Comparison of ENCODE assay signal across 13 mouse cellular contexts in genomic region chr4:126495942-126496790, GRCm38 (mm10). TPM values are rescaled to one million over a fixed set of nuclear protein-coding genes. Genes with fewer than 3 reads are reported as not detected.
A peak's percentile ranks its signal among the peaks of the same experiment; 100 is the strongest.
DNase-seq lines count a peak whose midpoint lies in the region; ATAC-seq and TF ChIP-seq lines count a peak whose summit lies in the region.
"Had no signal": no experiment of that assay in that cellular context is flagged by ENCODE, and none has a peak within 500 bp of the region (broad histone marks: within the 10 kb centered on the region; RNA-seq: fewer than 3 reads in every experiment).

No protein-coding gene starts in this region.

- H3K4me1 ChIP-seq in embryonic fibroblast, embryonic 13.5 days (ENCODE audit: control insufficient read depth, insufficient read depth, low read length) = no peaks in the 10 kb centered on the region
- H3K4me1 ChIP-seq: limb, embryonic 12.5 days; midbrain, embryonic 13.5 days had no signal

- H3K27ac ChIP-seq in embryonic fibroblast, embryonic 13.5 days (ENCODE audit: insufficient read depth, low read length) = peak overlapping the region; percentile 70
- H3K27ac ChIP-seq: limb, embryonic 12.5 days; midbrain, embryonic 13.5 days had no signal

- no peak for TF ChIP-seq POLR2A in embryonic fibroblast, embryonic 13.5 days (IDR thresholded peaks at IDR 0.05; ENCODE audit: low read depth, low read length)

- peak; percentile 17 for DNase-seq in kidney, adult 9 months
- no peak for DNase-seq in kidney, adult 8-10 months
- peak; percentile 5 for DNase-seq in adipocyte (ENCODE audit: low spot score)
- DNase-seq in lung, postnatal 36 days = peak; percentile 43
- DNase-seq in layer of hippocampus, postnatal 10 days (ENCODE audit: low spot score in 2 of 2) = no peak
- DNase-seq: cerebellum, adult 11 months; gastrocnemius, postnatal 25 days; heart, postnatal 4 days; thymus, adult 2 months had no signal

- no peak overlapping the region for H3K4me3 ChIP-seq in embryonic fibroblast, embryonic 13.5 days (ENCODE audit: insufficient read depth, low read length)
- H3K4me3 ChIP-seq: limb, embryonic 12.5 days; midbrain, embryonic 13.5 days had no signal

- no peak; the same call in 1 of the 2 replicates for ATAC-seq in frontal cortex, adult (ENCODE audit: low TSS enrichment)
- ATAC-seq: midbrain, embryonic 13.5 days had no signal

- no peak for TF ChIP-seq CTCF in embryonic fibroblast, embryonic 13.5 days (IDR thresholded peaks at IDR 0.05; ENCODE audit: borderline replicate concordance, insufficient read depth, low read length)

RNA-seq across cellular contexts. Expression of gene Ago1, which starts 27.8 kb away (rescaled TPM):
- polyA plus RNA-seq in embryonic fibroblast, embryonic 13.5 days (2011; ENCODE audit: insufficient read length, low read depth, missing spikeins) = 26.6 and 27.0 TPM in 2 replicates
- 10 to 100 TPM; 80.6 to 83.2 TPM for total RNA-seq in layer of hippocampus, postnatal 10 days (2021)

RNA-seq across cellular contexts. Expression of gene Ago4, which starts 37.1 kb away (rescaled TPM):
- polyA plus RNA-seq in embryonic fibroblast, embryonic 13.5 days (2011; ENCODE audit: insufficient read length, low read depth, missing spikeins) = 1.2 and 1.9 TPM in 2 replicates
- 1 to 10 TPM; 6.9 to 8.4 TPM for total RNA-seq in layer of hippocampus, postnatal 10 days (2021)

Comparison
In these comparisons a context has a peak if more than half of its experiments do, and no peak if none do; other contexts are left out.
1. DNase-seq: peak in kidney, adult 9 months (single experiment), adipocyte (single experiment) and lung, postnatal 36 days (single experiment); none in kidney, adult 8-10 months (0 of 2) and layer of hippocampus, postnatal 10 days (0 of 2).